Comparison of ENCODE assay signal across 8 mouse cellular contexts in genomic region chr4:59437990-59438854, GRCm38 (mm10). TPM values are rescaled to one million over a fixed set of nuclear protein-coding genes. Genes with fewer than 3 reads are reported as not detected.
DNase-seq lines count a peak whose midpoint lies in the region; ATAC-seq and TF ChIP-seq lines count a peak whose summit lies in the region.

Susd1 (minus strand) TSS chr4:59438633.

- H3K27ac ChIP-seq in ES-E14 (ENCODE audit: insufficient read depth, low read depth, low read length, poor library complexity, severe bottlenecking) = no peak within 1 kb of the TSS
- peak within 1 kb of the TSS; percentile 12; the same call in 1 of the 2 replicates for H3K27ac ChIP-seq in hindbrain, embryonic 16.5 days (ENCODE audit: low read depth, low read length)
- H3K27ac ChIP-seq in left cerebral cortex, adult 2 months = peak within 1 kb of the TSS; percentile 75
- H3K27ac ChIP-seq in macrophage = peak within 1 kb of the TSS; percentile 99

- H3K4me2 ChIP-seq in hindbrain, embryonic 16.5 days (ENCODE audit: low read length) = peak within 1 kb of the TSS; percentile 100

- H3K9ac ChIP-seq in ES-E14 (ENCODE audit: insufficient read depth, low read depth, low read length, poor library complexity, severe bottlenecking) = peak within 1 kb of the TSS; percentile 65
- peak within 1 kb of the TSS; percentile 86 for H3K9ac ChIP-seq in hindbrain, embryonic 16.5 days (ENCODE audit: low read depth, low read length)

- H3K27me3 ChIP-seq in hindbrain, embryonic 16.5 days (replicated peaks; ENCODE audit: control insufficient read depth, insufficient read depth, low read length) = peaks cover 3% of the 10 kb centered on the region; the same call in 1 of the 2 replicates

- TF ChIP-seq CTCF in left cerebral cortex, adult 2 months (IDR thresholded peaks at IDR 0.05) = no peak

- peak; percentile 93 for ATAC-seq in hindbrain, embryonic 16.5 days

- intact Hi-C loops in left cerebral cortex, adult 2 months (cut with DNase I) = loop anchor here (5.0 kb wide), 1 partner anchor 109 kb away; the partner anchor contains the start of gene Ptbp3

- peak; percentile 44 for DNase-seq in ES-E14 (ENCODE audit: low read depth, low spot score)
- DNase-seq in c-Kit-positive CD71-positive TER-119-positive erythroid progenitor cells, embryonic 14.5 days (ENCODE audit: low spot score) = peak; percentile 65
- peak; percentile 50 to 54 for DNase-seq in frontal cortex, postnatal 36 days (ENCODE audit: low spot score in 2 of 2)
- DNase-seq in left cerebral cortex, adult 2 months (ENCODE audit: extremely low spot score in 1 of 2, low spot score in 2 of 2) = peak; percentile 64 to 68
- DNase-seq in right cerebral cortex, adult 18-20 months = peak; percentile 74
- peak; percentile 69 for DNase-seq in urinary bladder, adult 2 months (ENCODE audit: low spot score)

- H3K9me3 ChIP-seq in ES-E14 (ENCODE audit: control insufficient read depth, insufficient read depth, low read depth, low read length) = no peaks in the 10 kb centered on the region
- H3K9me3 ChIP-seq in hindbrain, embryonic 16.5 days (ENCODE audit: control insufficient read depth, low read length) = no peaks in the 10 kb centered on the region

- in situ Hi-C loops in ES-E14 (cut with MboI; ENCODE audit: low sequenced_read_pairs in 2 of 2, unreplicated experiment in 2 of 2) = no loop called here

- peak within 1 kb of the TSS; percentile 68 to 69 for H3K4me3 ChIP-seq in ES-E14 (ENCODE audit: insufficient read depth in 1 of 2, low read depth in 1 of 2, low read length in 2 of 2, poor library complexity in 1 of 2, severe bottlenecking in 1 of 2)
- H3K4me3 ChIP-seq in hindbrain, embryonic 16.5 days (ENCODE audit: low read length) = peak within 1 kb of the TSS; percentile 82
- peak within 1 kb of the TSS; percentile 80 for H3K4me3 ChIP-seq in left cerebral cortex, adult 2 months
- H3K4me3 ChIP-seq in macrophage (ENCODE audit: inconsistent target) = peak within 1 kb of the TSS; percentile 69

- H3K36me3 ChIP-seq in ES-E14 (ENCODE audit: control insufficient read depth, insufficient read depth, low read length, poor library complexity, severe bottlenecking) (no peaks in the 10 kb centered on the region), macrophage (ENCODE audit: inconsistent target) (no peaks in the 10 kb centered on the region)
- H3K36me3 ChIP-seq in hindbrain, embryonic 16.5 days (ENCODE audit: control insufficient read depth, insufficient read depth, low read length) = no peaks in the 10 kb centered on the region

- under 1% methylated on average over 70 of the region's 75 CpGs for WGBS in hindbrain, embryonic 16.5 days
- under 1% methylated on average over 66 of the region's 75 CpGs for WGBS in macrophage (ENCODE audit: missing documents)

- peaks cover 0 to 10% of the 10 kb centered on the region in 2 experiments; a peak in 1 of 4 replicates for H3K4me1 ChIP-seq in ES-E14 (ENCODE audit: control insufficient read depth in 2 of 2, insufficient read depth in 2 of 2, low read length in 2 of 2, poor library complexity in 1 of 2)
- H3K4me1 ChIP-seq in hindbrain, embryonic 16.5 days (ENCODE audit: control insufficient read depth, insufficient read depth, low read depth, low read length) = peaks cover 3% of the 10 kb centered on the region

- H3K79me2 ChIP-seq in macrophage (ENCODE audit: inconsistent target) = peaks cover 11% of the 10 kb centered on the region; the same call in 1 of the 2 replicates

TF ChIP-seq in ES-E14, 5 proteins besides CTCF, POLR2A, EP300 and RAD21:
- TF ChIP-seq CHD2 (IDR thresholded peaks at IDR 0.05; ENCODE audit: low read depth, low read length) = no peak
- no peak for TF ChIP-seq HCFC1 (IDR thresholded peaks at IDR 0.05; ENCODE audit: borderline replicate concordance, insufficient read depth, low read length)
- no peak for TF ChIP-seq MAFK (IDR thresholded peaks at IDR 0.05; ENCODE audit: insufficient read depth, low read depth, low read length)
- TF ChIP-seq ZC3H11A (IDR thresholded peaks at IDR 0.05; ENCODE audit: borderline replicate concordance, low read depth, low read length) = no peak
- TF ChIP-seq ZNF384 (IDR thresholded peaks at IDR 0.05; ENCODE audit: low read depth, low read length) = no peak

RNA-seq across cellular contexts. Expression of gene Susd1, which starts in this region (rescaled TPM):
- 7.7 and 10.7 TPM in 2 replicates for total RNA-seq in ES-E14 (2012; rRNA removed)
- 2.1 and 2.2 TPM in 2 replicates for polyA plus RNA-seq in hindbrain, embryonic 16.5 days (2015; fragmentation: Nextera tagmentation; extraction: Ambion mirVana)
- total RNA-seq in left cerebral cortex, adult 2 months (2021) = 1 to 10 TPM; 7.1 to 7.5 TPM
- total RNA-seq in macrophage (2018; cell fraction: chromatin; rRNA removed) = 10 to 100 TPM; 15.2 to 52.3 (median 33.6) TPM
- 10 to 100 TPM; 11.5 to 16.3 (median 13.2) TPM for total RNA-seq in macrophage (2018; cell fraction: cytosol; rRNA removed)
- 10 to 100 TPM; 20.6 to 50.5 (median 30.7) TPM for total RNA-seq in macrophage (2018; cell fraction: nucleus; rRNA removed)
- polyA plus RNA-seq in macrophage (2018) = 10.8 to 18.9 TPM (median 18.4 TPM) in 3 replicates
- 15.0 and 17.6 TPM in 2 replicates for polyA plus RNA-seq in urinary bladder, adult 2 months (2012; rRNA removed)
